Mouse (Mus musculus): ENCODE measurements around the gene Ddx6.

DNA sequence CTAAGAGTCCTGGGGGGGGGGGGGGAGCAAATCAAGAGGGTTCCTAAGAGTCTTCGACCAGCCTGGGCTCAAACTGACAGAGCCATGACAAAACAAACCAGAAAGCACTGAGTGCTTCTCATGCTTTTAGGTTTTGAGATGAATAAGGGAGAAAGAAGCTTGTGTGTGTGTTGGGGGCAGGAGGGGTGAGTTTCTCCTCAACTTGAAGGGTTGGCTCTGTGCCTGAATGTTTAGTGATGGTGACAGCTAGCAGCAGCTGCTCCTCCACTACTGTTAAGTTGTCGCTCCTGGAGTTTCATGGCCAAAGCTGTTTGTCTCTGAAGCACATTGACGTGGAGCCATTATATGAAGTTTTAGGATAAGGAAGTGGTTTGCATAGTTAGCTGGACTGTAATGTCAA, 16.4 kb downstream of the Ddx6 start:
- no peak for TF ChIP-seq POLR2A (IDR thresholded peaks at IDR 0.05; ENCODE audit: borderline replicate concordance, control insufficient read depth, low read depth, low read length)
- no peak for TF ChIP-seq CTCF (IDR thresholded peaks at IDR 0.05; ENCODE audit: control insufficient read depth, insufficient read depth, low read length)
